In genomic region chr4:122930939-122931590, GRCm38 (mm10) we compare ENCODE assay signal across 25 mouse cellular contexts. TPM values are rescaled to one million over a fixed set of nuclear protein-coding genes. Genes with fewer than 3 reads are reported as not detected.
A peak's percentile ranks its signal among the peaks of the same experiment; 100 is the strongest.
DNase-seq lines count a peak whose midpoint lies in the region; ATAC-seq and TF ChIP-seq lines count a peak whose summit lies in the region.
"Had no signal": no experiment of that assay in that cellular context is flagged by ENCODE, and none has a peak within 500 bp of the region (broad histone marks: within the 10 kb centered on the region; RNA-seq: fewer than 3 reads in every experiment).

No protein-coding gene starts in this region.

- ATAC-seq in common myeloid progenitor, adult 5-6 weeks (replicated peaks; ENCODE audit: low read depth, poor library complexity, severe bottlenecking): peak; percentile 64; the same call in 1 of the 2 replicates
- peak; percentile 54; the same call in 1 of the 2 replicates for ATAC-seq in megakaryocyte progenitor cell, adult 5-6 weeks (replicated peaks; ENCODE audit: poor library complexity)
- ATAC-seq: forebrain, embryonic 14.5 days; forebrain, embryonic 16.5 days; Patski had no signal

- H3K36me3 ChIP-seq in MEL (ENCODE audit: control insufficient read depth in 1 of 2, insufficient read depth in 2 of 2, low read length in 2 of 2): peaks cover 0 to 20% of the 10 kb centered on the region in 2 experiments; a peak in 2 of 4 replicates
- H3K36me3 ChIP-seq: embryonic facial prominence, embryonic 13.5 days; embryonic facial prominence, embryonic 15.5 days; forebrain, embryonic 10.5 days; forebrain, embryonic 12.5 days had no signal

- H3K4me3 ChIP-seq in MEL (ENCODE audit: control insufficient read depth in 1 of 2, insufficient read depth in 1 of 2, low read depth in 2 of 2, low read length in 2 of 2): no peak overlapping the region
- no peak overlapping the region for H3K4me3 ChIP-seq in left cerebral cortex, adult 2 months
- H3K4me3 ChIP-seq: embryonic facial prominence, embryonic 13.5 days; embryonic facial prominence, embryonic 15.5 days; erythroblast, embryonic 14.5 days; forebrain, embryonic 10.5 days; forebrain, embryonic 12.5 days had no signal

- intact Hi-C loops in left cerebral cortex, adult 2 months (cut with DNase I): no loop called here

- TF ChIP-seq RAD21 in MEL (IDR thresholded peaks at IDR 0.05; ENCODE audit: low read depth, low read length): no peak

- TF ChIP-seq CTCF in MEL (IDR thresholded peaks at IDR 0.05 in 2 of 3, conservative IDR thresholded peaks at IDR 0.05 in 1 of 3; ENCODE audit: control insufficient read depth in 1 of 3, insufficient read depth in 1 of 3, low read depth in 2 of 3, low read length in 3 of 3, poor library complexity in 1 of 3, severe bottlenecking in 1 of 3): no peak
- no peak for TF ChIP-seq CTCF in left cerebral cortex, adult 2 months (IDR thresholded peaks at IDR 0.05)

- TF ChIP-seq EP300 in MEL (IDR thresholded peaks at IDR 0.05; ENCODE audit: low read depth in 1 of 2, low read length in 2 of 2): no peak

- H3K9ac ChIP-seq in MEL (ENCODE audit: control insufficient read depth, low read depth, low read length, poor library complexity, severe bottlenecking): no peak overlapping the region
- H3K9ac ChIP-seq: embryonic facial prominence, embryonic 13.5 days; embryonic facial prominence, embryonic 15.5 days; forebrain, embryonic 12.5 days had no signal

- DNase-seq in heart, adult 11 months: peak; percentile 28
- DNase-seq in heart, postnatal 4 days: no peak
- DNase-seq in MEL (ENCODE audit: low read depth, low spot score): peak; percentile 30
- DNase-seq in thymus, postnatal 36 days: no peak
- no peak for DNase-seq in embryo, embryonic 10.5 days (ENCODE audit: low spot score)
- no peak for DNase-seq in left cerebral cortex, adult 2 months (ENCODE audit: extremely low spot score in 1 of 2, low spot score in 2 of 2)
- DNase-seq: adrenal gland, adult 8-10 months; adrenal gland, postnatal 14 days; adrenal gland, postnatal 36 days; cerebellum, adult 11-12 months; cerebellum, adult 8-10 months; cerebellum, adult 9-11 months; cerebellum, postnatal 14 days; cerebellum, postnatal 36 days; embryo, embryonic 11 days had no signal

- H3K79me2 ChIP-seq in MEL (ENCODE audit: control insufficient read depth, insufficient read depth, low read length, poor library complexity): no peaks in the 10 kb centered on the region

- H3K9me3 ChIP-seq in MEL (replicated peaks; ENCODE audit: insufficient read depth, low read length): no peaks in the 10 kb centered on the region
- H3K9me3 ChIP-seq: embryonic facial prominence, embryonic 13.5 days; embryonic facial prominence, embryonic 15.5 days; forebrain, embryonic 10.5 days; forebrain, embryonic 12.5 days had no signal

- H3K4me1 ChIP-seq in MEL (ENCODE audit: control insufficient read depth in 1 of 2, insufficient read depth in 2 of 2, low read length in 2 of 2): peaks cover 11 to 28% of the 10 kb centered on the region in 2 experiments
- H3K4me1 ChIP-seq: embryonic facial prominence, embryonic 13.5 days; embryonic facial prominence, embryonic 15.5 days; forebrain, embryonic 10.5 days; forebrain, embryonic 12.5 days had no signal

- TF ChIP-seq POLR2A in MEL (IDR thresholded peaks at IDR 0.05; ENCODE audit: control insufficient read depth in 1 of 2, insufficient read depth in 1 of 2, low read depth in 1 of 2, low read length in 2 of 2, poor library complexity in 1 of 2): no peak

- no peaks in the 10 kb centered on the region for H3K27me3 ChIP-seq in MEL (ENCODE audit: control insufficient read depth in 1 of 2, insufficient read depth in 2 of 2, low read length in 2 of 2)
- H3K27me3 ChIP-seq: embryonic facial prominence, embryonic 13.5 days; embryonic facial prominence, embryonic 15.5 days; forebrain, embryonic 12.5 days; Patski had no signal

- no peak overlapping the region for H3K27ac ChIP-seq in MEL (ENCODE audit: control insufficient read depth, low read depth, low read length)
- H3K27ac ChIP-seq in left cerebral cortex, adult 2 months: no peak overlapping the region
- H3K27ac ChIP-seq: embryonic facial prominence, embryonic 13.5 days; embryonic facial prominence, embryonic 15.5 days; forebrain, embryonic 10.5 days; forebrain, embryonic 12.5 days had no signal

TF ChIP-seq in MEL, 35 proteins besides CTCF, POLR2A, EP300 and RAD21:
- no peak for TF ChIP-seq ETS1 (IDR thresholded peaks at IDR 0.05; ENCODE audit: low read depth, low read length)
- TF ChIP-seq TBP (IDR thresholded peaks at IDR 0.05; ENCODE audit: low read depth, low read length): no peak
- no peak for TF ChIP-seq TCF12 (IDR thresholded peaks at IDR 0.05; ENCODE audit: low read depth, low read length)
- no peak for TF ChIP-seq RCOR1 (IDR thresholded peaks at IDR 0.05; ENCODE audit: low read depth, low read length)
- TF ChIP-seq MAFK (IDR thresholded peaks at IDR 0.05; ENCODE audit: borderline replicate concordance, low read depth, low read length): no peak
- TF ChIP-seq NELFE (IDR thresholded peaks at IDR 0.05; ENCODE audit: low read depth, low read length): no peak

RNA-seq across cellular contexts. Expression of gene Mfsd2a, which starts 29.9 kb away (rescaled TPM):
- under 1 TPM; 0.14 to 0.20 TPM for total RNA-seq in heart, postnatal 4 days (2021)
- 8.4 and 14.3 TPM in 2 replicates for total RNA-seq in MEL (2012; rRNA removed)
- polyA plus RNA-seq in MEL (2012; ENCODE audit: insufficient read depth in 1 of 2, insufficient read length in 2 of 2, low read depth in 1 of 2, low replicate concordance in 2 of 2, missing spikeins in 1 of 2): 1 to 10 TPM in 1 of 2 experiments, not detected in 1; 8.8 TPM
- not detected in 2 replicates for total RNA-seq in common myeloid progenitor, adult 5-6 weeks (2017)
- total RNA-seq in megakaryocyte progenitor cell, adult 5-6 weeks (2015): 0.10 and 0.22 TPM in 2 replicates
- 0.20 TPM in 1 of 2 replicates, not detected in the other for total RNA-seq in megakaryocyte progenitor cell, adult 5-6 weeks (2017)
- total RNA-seq in left cerebral cortex, adult 2 months (2021): 10 to 100 TPM; 35.0 to 39.8 TPM
- polyA plus RNA-seq: erythroblast, embryonic 14.5 days had no signal

RNA-seq across cellular contexts. Expression of gene Cap1, which starts 45.2 kb away (rescaled TPM):
- 10 to 100 TPM; 88.9 to 90.8 TPM for total RNA-seq in heart, postnatal 4 days (2021)
- total RNA-seq in MEL (2012; rRNA removed): 68.3 and 82.3 TPM in 2 replicates
- 100 to 1,000 TPM in 1 of 2 experiments, not detected in 1; 134 TPM for polyA plus RNA-seq in MEL (2012; ENCODE audit: insufficient read depth in 1 of 2, insufficient read length in 2 of 2, low read depth in 1 of 2, low replicate concordance in 2 of 2, missing spikeins in 1 of 2)
- total RNA-seq in common myeloid progenitor, adult 5-6 weeks (2017): 114 and 153 TPM in 2 replicates
- 125 and 140 TPM in 2 replicates for total RNA-seq in megakaryocyte progenitor cell, adult 5-6 weeks (2015)
- 169 and 175 TPM in 2 replicates for total RNA-seq in megakaryocyte progenitor cell, adult 5-6 weeks (2017)
- 100 to 1,000 TPM; 260 to 281 TPM for total RNA-seq in left cerebral cortex, adult 2 months (2021)

Comparison
In these comparisons a context has a peak if more than half of its experiments do, and no peak if none do; other contexts are left out.
1. DNase-seq: peak in heart, adult 11 months (single experiment) and MEL (single experiment); none in heart, postnatal 4 days (single experiment), thymus, postnatal 36 days (0 of 2), embryo, embryonic 10.5 days (single experiment) and left cerebral cortex, adult 2 months (0 of 2).